Mouse (Mus musculus) thymus, adult 2 months (tissue): ENCODE measurements around the gene Casz1. TPM values are rescaled to one million over a fixed set of nuclear protein-coding genes. Genes with fewer than 3 reads are reported as not detected.

Source experiments
- DNase-seq: peaks from one replicate; pipeline ENCODE4 v3.0.0; 2021
- H3K27ac ChIP-seq: fragments of 200-500 bp; 2 replicates; pipeline ENCODE4 v1.5.1; 2012; ENCODE audit warnings: low read length, control low read depth; ENCODE audit not compliant: control insufficient read depth, insufficient read depth
- H3K27me3 ChIP-seq: fragments of 200-500 bp; 2 replicates; pipeline ENCODE4 v1.6.1; 2012; ENCODE audit warnings: mild to moderate bottlenecking, low read length, moderate library complexity, mixed read lengths; ENCODE audit not compliant: control insufficient read depth, insufficient read depth
- H3K36me3 ChIP-seq: fragments of 200-500 bp; 2 replicates; pipeline ENCODE4 v1.6.1; 2012; ENCODE audit warnings: mild to moderate bottlenecking, low read length, moderate library complexity; ENCODE audit not compliant: control insufficient read depth, insufficient read depth
- H3K4me1 ChIP-seq: fragments of 200-500 bp; replicated peaks from 2 replicates; pipeline ENCODE4 v1.6.1; 2012; ENCODE audit warnings: low read length; ENCODE audit not compliant: control insufficient read depth, insufficient read depth
- H3K4me3 ChIP-seq: fragments of 200-500 bp; 2 replicates; pipeline ENCODE4 v1.5.1; 2012; ENCODE audit warnings: mild to moderate bottlenecking, low read length, control low read depth, moderate library complexity; ENCODE audit not compliant: control insufficient read depth, insufficient read depth
- CTCF ChIP-seq: fragments of 200-500 bp; IDR thresholded peaks from 2 replicates; pipeline ENCODE4 v1.5.1; 2012; ENCODE audit warnings: mild to moderate bottlenecking, control low read depth, low read length, moderate library complexity, borderline replicate concordance; ENCODE audit not compliant: control insufficient read depth, poor library complexity, insufficient read depth; ENCODE audit errors: extremely low read depth
- POLR2A ChIP-seq: fragments of 200-500 bp; IDR thresholded peaks from 2 replicates; pipeline ENCODE4 v1.6.1; 2012; ENCODE audit warnings: mild to moderate bottlenecking, low read length, control low read depth, moderate library complexity; ENCODE audit not compliant: control insufficient read depth, poor library complexity, insufficient read depth; ENCODE audit errors: extremely low read depth
- WGBS: fragments of 180-500 bp; shearing (Covaris S2); methylation state at CpG from one replicate; pipeline ENCODE4 v1.1.7; 2018; 5-methylcytosine and 5-hydroxymethylcytosine counted together
- polyA plus RNA-seq: library from polyadenylated mRNA; depleted of rRNA; stranded (reverse); fragments of >200 nt; gene quantifications from 2 replicates; pipeline ENCODE4 v1.2.3, GENCODE M21; 2012; rRNA removed

Gene Casz1
- polyA plus RNA-seq = 5.3 and 5.8 TPM in 2 replicates

- 2% methylated on average over 68 of the region's 68 CpGs for WGBS
- no peak for TF ChIP-seq POLR2A
- no peak for TF ChIP-seq CTCF
- peaks cover 18% of the 10 kb centered on the region for H3K27me3 ChIP-seq
- H3K36me3 ChIP-seq = no peaks in the 10 kb centered on the region
- no peak for DNase-seq
- no peak within 1 kb of the TSS for H3K27ac ChIP-seq
- H3K4me3 ChIP-seq = peak within 1 kb of the TSS; percentile 7; the same call in 1 of the 2 replicates
- H3K4me1 ChIP-seq = no peaks in the 10 kb centered on the region
Observed at GRCm38 (mm10) chr4:148804137-148804779, at the start of gene Casz1. Gene Casz1, plus strand, starts transcription at chr4:148804429.

GRCm38 (mm10) chr4:148758863-148759262 is 45.4 kb upstream of the Casz1 start:
- DNase-seq = no peak
- H3K36me3 ChIP-seq = no peaks in the 10 kb centered on the region
- WGBS = 72% methylated on average over 4 of the region's 4 CpGs
- TF ChIP-seq POLR2A (no peak), CTCF (no peak)
- no peak overlapping the region for H3K4me3 ChIP-seq
- H3K4me1 ChIP-seq = no peaks in the 10 kb centered on the region
- H3K27ac ChIP-seq = no peak overlapping the region
- H3K27me3 ChIP-seq = no peaks in the 10 kb centered on the region

GRCm38 (mm10) chr4:148760152-148760551 is 44.1 kb upstream of the Casz1 start:
- Histone ChIP-seq H3K4me3 (no peak overlapping the region), H3K36me3 (no peaks in the 10 kb centered on the region), H3K27me3 (no peaks in the 10 kb centered on the region), H3K27ac (no peak overlapping the region), H3K4me1 (no peaks in the 10 kb centered on the region)
- whole genome bisulfite sequencing = 86% methylated on average over 7 of the region's 7 CpGs
- TF ChIP-seq POLR2A = no peak
- no peak for TF ChIP-seq CTCF
- no peak for DNase-seq

GRCm38 (mm10) chr4:148766021-148766775 is 38.0 kb upstream of the Casz1 start:
- no peaks in the 10 kb centered on the region for H3K27me3 ChIP-seq
- H3K4me1 ChIP-seq = no peaks in the 10 kb centered on the region
- no peak for DNase-seq
- no peaks in the 10 kb centered on the region for H3K36me3 ChIP-seq
- no peak overlapping the region for H3K4me3 ChIP-seq
- no peak for TF ChIP-seq CTCF
- no peak for TF ChIP-seq POLR2A
- no peak overlapping the region for H3K27ac ChIP-seq
- WGBS = 91% methylated on average over 21 of the region's 21 CpGs

GRCm38 (mm10) chr4:148767655-148768305 is 36.4 kb upstream of the Casz1 start:
- no peak for TF ChIP-seq POLR2A
- no peak for TF ChIP-seq CTCF
- Histone ChIP-seq H3K36me3 (no peaks in the 10 kb centered on the region), H3K4me3 (no peak overlapping the region), H3K27me3 (no peaks in the 10 kb centered on the region; the same call in 1 of the 2 replicates), H3K4me1 (no peaks in the 10 kb centered on the region), H3K27ac (no peak overlapping the region)
- DNase-seq = no peak
- WGBS = 74% methylated on average over 8 of the region's 8 CpGs

GRCm38 (mm10) chr4:148768649-148769048 is 35.6 kb upstream of the Casz1 start:
- no peaks in the 10 kb centered on the region; the same call in 1 of the 2 replicates for H3K27me3 ChIP-seq
- no peak for TF ChIP-seq CTCF
- TF ChIP-seq POLR2A = no peak
- H3K27ac ChIP-seq = no peak overlapping the region
- WGBS = 75% methylated on average over 10 of the region's 10 CpGs
- no peaks in the 10 kb centered on the region for H3K4me1 ChIP-seq
- no peak overlapping the region for H3K4me3 ChIP-seq
- no peak for DNase-seq
- H3K36me3 ChIP-seq = no peaks in the 10 kb centered on the region
